Mouse (Mus musculus) spleen, postnatal 4 days (tissue): ENCODE results near the gene Zscan29.
"Not testable (repeated sequence)": the region's sequence is repeated elsewhere in the genome, so short reads cannot be mapped to it uniquely, and the experiment has no call there.

Source experiments
- DNase-seq, 2 experiments: peaks; one replicate each; pipeline ENCODE4 v3.0.0; 2022; ENCODE audit warnings: low spot score in 2 of 2

Gene Zscan29

GRCm38 (mm10) chr2:121137371-121137770 is 33.6 kb downstream of the Zscan29 start:
- no peak for DNase-seq

- DNase-seq: no peak
These were observed 38.1 kb downstream of the Zscan29 start for GRCm38 (mm10) chr2:121132822-121133221.

GRCm38 (mm10) chr2:121128865-121129620 is 41.9 kb downstream of the Zscan29 start:
- DNase-seq: no peak

- DNase-seq: no peak
These were observed 43.4 kb downstream of the Zscan29 start for GRCm38 (mm10) chr2:121127536-121127935.

- DNase-seq: not testable (repeated sequence)
These were observed 44.6 kb downstream of the Zscan29 start for GRCm38 (mm10) chr2:121126302-121126701.

GRCm38 (mm10) chr2:121119260-121119659 is 51.7 kb downstream of the Zscan29 start:
- DNase-seq: no peak

GRCm38 (mm10) chr2:121115418-121115817 is 55.5 kb downstream of the Zscan29 start:
- DNase-seq: no peak

GRCm38 (mm10) chr2:121109695-121110094 is 61.2 kb downstream of the Zscan29 start, which contains the start of gene Tgm7:
Gene Tgm7, minus strand, starts transcription at chr2:121109795.
- no peak for DNase-seq
